ENCODE assay signal across 8 mouse cellular contexts in the genomic region with DNA sequence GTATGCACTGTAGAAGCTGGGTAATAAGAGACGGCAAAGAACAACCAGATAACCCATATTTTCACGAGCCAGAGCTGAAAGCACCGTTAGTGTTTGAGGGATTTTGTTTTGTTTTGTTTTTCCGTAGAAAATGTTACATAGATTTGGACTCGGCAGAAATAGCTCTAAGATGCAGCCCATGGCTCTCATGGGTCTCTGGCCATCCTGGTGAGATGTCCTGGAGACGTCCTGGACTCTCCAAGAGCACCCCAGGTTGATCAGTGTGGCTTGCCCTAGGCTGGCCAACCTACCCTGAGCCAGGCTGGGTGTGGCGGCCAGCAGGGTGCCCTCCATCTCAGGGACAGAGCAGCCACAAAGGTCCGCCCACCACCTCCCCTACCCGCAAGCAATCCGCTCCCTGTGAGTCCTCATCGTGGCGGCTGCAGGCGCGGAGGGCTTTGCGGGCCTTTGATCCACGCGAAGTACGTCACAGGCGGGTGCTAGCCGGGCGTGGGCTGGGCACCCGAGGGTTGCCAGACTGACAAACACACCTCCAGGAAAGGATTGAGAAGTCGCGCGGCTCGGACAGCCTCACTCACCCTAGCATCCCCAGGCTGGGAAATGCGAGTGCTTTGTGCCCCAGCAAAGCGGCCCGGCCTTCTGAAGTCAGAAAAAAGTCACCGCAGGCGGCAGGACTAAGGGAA. TPM values are rescaled to one million over a fixed set of nuclear protein-coding genes. Genes with fewer than 3 reads are reported as not detected.
DNase-seq lines count a peak whose midpoint lies in the region; ATAC-seq and TF ChIP-seq lines count a peak whose summit lies in the region.

No protein-coding gene starts in this region.

- no peak for TF ChIP-seq POLR2A in myocyte (IDR thresholded peaks at IDR 0.05; ENCODE audit: insufficient read length, low read depth)

- H3K27me3 ChIP-seq in heart, embryonic 11.5 days (ENCODE audit: control insufficient read depth, insufficient read depth, low read length), result peaks cover 35% of the 10 kb centered on the region
- H3K27me3 ChIP-seq in E14TG2a.4 (ENCODE audit: insufficient read depth, low read length) (peaks cover 88% of the 10 kb centered on the region), myocyte (ENCODE audit: control insufficient read depth, insufficient read depth, insufficient read length) (no peaks in the 10 kb centered on the region)
- H3K27me3 ChIP-seq in embryonic facial prominence, embryonic 15.5 days, result peaks cover 61% of the 10 kb centered on the region
- peaks cover 12% of the 10 kb centered on the region for H3K27me3 ChIP-seq in intestine, embryonic 16.5 days (replicated peaks; ENCODE audit: control insufficient read depth, insufficient read depth, low read length)

- 11% methylated on average over 31 of the region's 31 CpGs for WGBS in heart, embryonic 11.5 days (ENCODE audit: insufficient replicate concordance)
- 10% methylated on average over 31 of the region's 31 CpGs for WGBS in embryonic facial prominence, embryonic 15.5 days
- 18% methylated on average over 31 of the region's 31 CpGs for WGBS in intestine, embryonic 16.5 days

- no peak for DNase-seq in heart, postnatal 14 days
- DNase-seq in gastrocnemius, postnatal 25 days, result no peak
- no peak for DNase-seq in cerebellum, postnatal 4 days (ENCODE audit: low spot score in 2 of 2)

- H3ac ChIP-seq in myocyte (ENCODE audit: control insufficient read depth, insufficient read length), result no peak overlapping the region

- intact Hi-C loops in heart, postnatal 14 days (cut with DNase I), result no loop called here

- H3K9me3 ChIP-seq in heart, embryonic 11.5 days (replicated peaks; ENCODE audit: control insufficient read depth, low read length), result no peaks in the 10 kb centered on the region
- H3K9me3 ChIP-seq in E14TG2a.4 (ENCODE audit: low read length), result peaks cover 9% of the 10 kb centered on the region
- no peaks in the 10 kb centered on the region for H3K9me3 ChIP-seq in embryonic facial prominence, embryonic 15.5 days (replicated peaks)
- H3K9me3 ChIP-seq in intestine, embryonic 16.5 days (ENCODE audit: control insufficient read depth, low read length), result no peaks in the 10 kb centered on the region

- peak overlapping the region; percentile 46 for H3K4me3 ChIP-seq in heart, embryonic 11.5 days (ENCODE audit: low read depth, low read length)
- H3K4me3 ChIP-seq in E14TG2a.4 (replicated peaks; ENCODE audit: low read length) (peak overlapping the region; percentile 70), myocyte (no peak overlapping the region)
- H3K4me3 ChIP-seq in embryonic facial prominence, embryonic 15.5 days (replicated peaks), result peak overlapping the region; percentile 33
- peak overlapping the region; percentile 36 for H3K4me3 ChIP-seq in intestine, embryonic 16.5 days (ENCODE audit: low read length)

- peaks cover 14% of the 10 kb centered on the region for H3K4me1 ChIP-seq in heart, embryonic 11.5 days (ENCODE audit: control insufficient read depth, insufficient read depth, low read length)
- peaks cover 24% of the 10 kb centered on the region for H3K4me1 ChIP-seq in E14TG2a.4 (replicated peaks; ENCODE audit: low read depth, low read length)
- H3K4me1 ChIP-seq in embryonic facial prominence, embryonic 15.5 days, result peaks cover 43% of the 10 kb centered on the region
- peaks cover 30% of the 10 kb centered on the region for H3K4me1 ChIP-seq in intestine, embryonic 16.5 days (ENCODE audit: control insufficient read depth, insufficient read depth, low read length)

- peak overlapping the region; percentile 88 for H3K4me2 ChIP-seq in heart, embryonic 11.5 days
- peak overlapping the region; percentile 55 for H3K4me2 ChIP-seq in embryonic facial prominence, embryonic 15.5 days (replicated peaks)
- H3K4me2 ChIP-seq in intestine, embryonic 16.5 days (ENCODE audit: low read depth, low read length), result peak overlapping the region; percentile 47
- peak overlapping the region; percentile 42 for H3K4me2 ChIP-seq in myocyte (ENCODE audit: low read depth)

- peak overlapping the region; percentile 69 for H3K9ac ChIP-seq in heart, embryonic 11.5 days (ENCODE audit: low read depth, low read length)
- H3K9ac ChIP-seq in embryonic facial prominence, embryonic 15.5 days, result no peak overlapping the region; the same call in 1 of the 2 replicates
- peak overlapping the region; percentile 57 for H3K9ac ChIP-seq in intestine, embryonic 16.5 days (ENCODE audit: low read depth, low read length)

- H3K27ac ChIP-seq in heart, embryonic 11.5 days (ENCODE audit: low read depth, low read length), result no peak overlapping the region
- no peak overlapping the region for H3K27ac ChIP-seq in embryonic facial prominence, embryonic 15.5 days (replicated peaks)
- H3K27ac ChIP-seq in intestine, embryonic 16.5 days (ENCODE audit: low read length), result no peak overlapping the region

- no peaks in the 10 kb centered on the region for H3K79me2 ChIP-seq in myocyte (ENCODE audit: control insufficient read depth, insufficient read depth)

- no peak for ATAC-seq in heart, embryonic 11.5 days (replicated peaks; ENCODE audit: insufficient number of reproducible peaks, low FRiP score, low TSS enrichment)
- ATAC-seq in embryonic facial prominence, embryonic 15.5 days (ENCODE audit: insufficient number of reproducible peaks, low FRiP score, low TSS enrichment, low read depth), result no peak
- ATAC-seq in intestine, embryonic 16.5 days, result no peak

- no peaks in the 10 kb centered on the region for H3K36me3 ChIP-seq in heart, embryonic 11.5 days (ENCODE audit: control insufficient read depth, insufficient read depth, low read length)
- H3K36me3 ChIP-seq in E14TG2a.4 (ENCODE audit: insufficient read depth, low read length), result no peaks in the 10 kb centered on the region
- H3K36me3 ChIP-seq in embryonic facial prominence, embryonic 15.5 days, result no peaks in the 10 kb centered on the region
- no peaks in the 10 kb centered on the region for H3K36me3 ChIP-seq in intestine, embryonic 16.5 days (ENCODE audit: control insufficient read depth, insufficient read depth, low read length)
- H3K36me3 ChIP-seq in myocyte (ENCODE audit: control insufficient read depth, insufficient read depth), result no peaks in the 10 kb centered on the region

- TF ChIP-seq CTCF in E14TG2a.4 (conservative IDR thresholded peaks at IDR 0.05; ENCODE audit: low read length), result no peak

TF ChIP-seq in myocyte, 11 proteins besides CTCF, POLR2A, EP300 and RAD21:
- TF ChIP-seq REST (IDR thresholded peaks at IDR 0.05; ENCODE audit: insufficient read depth, insufficient read length) (no peak), TCF12 (IDR thresholded peaks at IDR 0.05; ENCODE audit: insufficient read depth, poor library complexity, severe bottlenecking) (no peak), MAX (IDR thresholded peaks at IDR 0.05; ENCODE audit: low read depth) (no peak), E2F4 (IDR thresholded peaks at IDR 0.05; ENCODE audit: insufficient read depth) (no peak), USF1 (IDR thresholded peaks at IDR 0.05; ENCODE audit: low read depth) (no peak), CEBPB (IDR thresholded peaks at IDR 0.05; ENCODE audit: insufficient read depth, poor library complexity, severe bottlenecking) (no peak), SRF (IDR thresholded peaks at IDR 0.05; ENCODE audit: control insufficient read depth, insufficient read length, low read depth) (no peak), TCF3 (IDR thresholded peaks at IDR 0.05; ENCODE audit: insufficient read length, low read depth) (no peak), MYOD1 (IDR thresholded peaks at IDR 0.05; ENCODE audit: control insufficient read depth in 1 of 3, insufficient read length in 2 of 3, low read depth in 2 of 3) (no peak), MYOG (IDR thresholded peaks at IDR 0.05; ENCODE audit: control insufficient read depth in 1 of 3, insufficient read depth in 1 of 3, insufficient read length in 2 of 3, low read depth in 2 of 3) (no peak), POLR2AphosphoS2 (IDR thresholded peaks at IDR 0.05; ENCODE audit: insufficient read length, low read depth) (no peak)

RNA-seq across cellular contexts. Expression of a gene that starts 52.2 kb away (rescaled TPM):
- polyA plus RNA-seq in heart, embryonic 11.5 days (2014; fragmentation: Nextera tagmentation; extraction: Ambion mirVana), result 0.64 and 0.90 TPM in 2 replicates
- total RNA-seq in heart, postnatal 14 days (2021), result 1 to 10 TPM; 1.4 to 7.9 TPM
- polyA plus RNA-seq in embryonic facial prominence, embryonic 15.5 days (2015; fragmentation: Nextera tagmentation; extraction: Ambion mirVana), result 0.99 and 1.00 TPM in 2 replicates
- 0.21 and 0.51 TPM in 2 replicates for polyA plus RNA-seq in intestine, embryonic 16.5 days (2015; fragmentation: Nextera tagmentation; extraction: Ambion mirVana)
- polyA plus RNA-seq in myocyte (2012; fragmentation: generic; extraction: Trizol), result not detected
- total RNA-seq in gastrocnemius, postnatal 25 days (2021), result under 1 TPM; 0.43 to 0.70 TPM
